Mouse (Mus musculus) liver, embryonic 14.5 days (tissue): Measurements from ENCODE around the gene Parg. TPM values are rescaled to one million over a fixed set of nuclear protein-coding genes. Genes with fewer than 3 reads are reported as not detected.

ENCODE experiments used
- ATAC-seq: fragments of 200-750 bp; cut with Nextera tagmentation; 2 replicates; pipeline ENCODE4 v1.8.0; 2017; ENCODE audit warnings: moderate number of reproducible peaks, mild to moderate bottlenecking, moderate library complexity; ENCODE audit not compliant: insufficient read depth
- DNase-seq, 3 experiments: peaks; one replicate each; pipeline ENCODE4 v3.0.0-alpha.2; 2012 to 2013; ENCODE audit warnings: low read depth in 3 of 3, low spot score in 3 of 3
- H3K27ac ChIP-seq: fragments of 300-500 bp; sonication (generic); 2 replicates; pipeline ENCODE4 v1.5.1; 2014; ENCODE audit warnings: moderate library complexity, mild to moderate bottlenecking, control low read depth, inconsistent platforms
- H3K27me3 ChIP-seq: fragments of 300-500 bp; sonication (generic); 2 replicates; pipeline ENCODE4 v1.6.1; 2014; ENCODE audit warnings: mild to moderate bottlenecking, low read length, moderate library complexity; ENCODE audit not compliant: control insufficient read depth, insufficient read depth
- H3K36me3 ChIP-seq: fragments of 300-500 bp; sonication (generic); replicated peaks from 2 replicates; pipeline ENCODE4 v1.6.1; 2014; ENCODE audit warnings: low read depth; ENCODE audit not compliant: control insufficient read depth, insufficient read depth
- H3K4me1 ChIP-seq, 2 experiments: fragments of 200-500 bp in 1 of 2; fragments of 300-500 bp in 1 of 2; sonication (generic) in 1 of 2; replicated peaks; 2 replicates each; pipeline ENCODE4 v1.6.1; 2012 to 2014; ENCODE audit warnings: antibody characterized with exemption in 1 of 2, inconsistent platforms in 1 of 2, low read length in 1 of 2; ENCODE audit not compliant: control insufficient read depth in 2 of 2, insufficient read depth in 2 of 2
- H3K4me2 ChIP-seq: fragments of 300-500 bp; sonication (generic); 2 replicates; pipeline ENCODE4 v1.6.1; 2014; ENCODE audit warnings: low read depth, mild to moderate bottlenecking, control low read depth, moderate library complexity
- H3K4me3 ChIP-seq, 2 experiments: fragments of 200-500 bp in 1 of 2; fragments of 300-500 bp in 1 of 2; sonication (generic) in 1 of 2; 2 replicates each; pipeline ENCODE4 v1.5.1; 2012 to 2014; ENCODE audit warnings: low read depth in 2 of 2, low read length in 2 of 2, mild to moderate bottlenecking in 2 of 2, control low read depth in 1 of 2, inconsistent platforms in 1 of 2, moderate library complexity in 1 of 2; ENCODE audit not compliant: insufficient read depth in 1 of 2
- H3K9ac ChIP-seq: fragments of 300-500 bp; sonication (generic); replicated peaks from 2 replicates; pipeline ENCODE4 v1.6.1; 2014; ENCODE audit warnings: mild to moderate bottlenecking, control low read depth, moderate library complexity
- H3K9me3 ChIP-seq: fragments of 300-500 bp; sonication (generic); 2 replicates; pipeline ENCODE4 v1.6.1; 2016; ENCODE audit warnings: low read length, mixed read lengths; ENCODE audit not compliant: control insufficient read depth
- CTCF ChIP-seq: IDR thresholded peaks from 2 replicates; pipeline ENCODE4 v1.5.1; 2016; ENCODE audit warnings: antibody characterized with exemption, low read depth, control low read depth
- EP300 ChIP-seq: IDR thresholded peaks from 2 replicates; pipeline ENCODE4 v1.6.1; 2016; ENCODE audit warnings: antibody characterized with exemption, low read depth
- WGBS: fragments of 180-500 bp; shearing (Covaris S2); extraction: QIAGEN DNeasy Blood & Tissue Kit; methylation state at CpG from one replicate; pipeline ENCODE4 v1.1.7; 2014; ENCODE audit not compliant: insufficient replicate concordance; 5-methylcytosine and 5-hydroxymethylcytosine counted together
- polyA plus RNA-seq, 2 experiments: library from polyadenylated mRNA; depleted of rRNA in 1 of 2; stranded (reverse) in 1 of 2; unstranded in 1 of 2; fragments of >200 nt; fragmentation: Nextera tagmentation in 1 of 2; extraction: Ambion mirVana in 1 of 2; gene quantifications; 2 replicates each; pipeline versions ENCODE4 v1.2.1 to v1.2.3; 2012 to 2014

Gene Parg
- polyA plus RNA-seq, 2 experiments = 6.0 to 12.6 TPM

DNA sequence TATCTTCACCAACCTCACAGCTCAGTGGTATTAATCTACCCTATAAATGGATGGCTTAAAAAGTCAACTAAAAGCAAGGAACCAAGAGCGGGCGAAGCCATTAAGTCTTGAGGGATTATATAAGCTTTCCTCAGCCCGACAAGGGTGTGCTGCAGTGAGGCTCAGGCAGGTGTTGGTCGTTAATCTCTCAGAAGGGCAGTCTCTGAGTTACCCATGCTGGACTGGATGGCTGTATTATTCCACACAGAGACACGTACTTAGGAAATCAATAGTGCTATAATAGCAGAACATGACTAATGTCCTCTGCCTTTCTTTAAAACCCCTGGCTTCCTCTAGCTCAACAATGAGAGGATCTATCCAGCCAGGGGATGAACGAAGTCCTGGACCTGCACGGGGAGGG, 100.7 kb downstream of the Parg start:
- 74% methylated on average over 7 of the region's 7 CpGs for WGBS
- TF ChIP-seq EP300 (no peak), CTCF (no peak)
- Histone ChIP-seq H3K27me3 (no peaks in the 10 kb centered on the region), H3K9ac (no peak overlapping the region), H3K27ac (no peak overlapping the region), H3K36me3 (no peaks in the 10 kb centered on the region), H3K4me2 (no peak overlapping the region), H3K9me3 (no peaks in the 10 kb centered on the region), H3K4me3 (no peak overlapping the region), H3K4me1 (no peaks in the 10 kb centered on the region)
- ATAC-seq (no peak), DNase-seq (no peak)

DNA sequence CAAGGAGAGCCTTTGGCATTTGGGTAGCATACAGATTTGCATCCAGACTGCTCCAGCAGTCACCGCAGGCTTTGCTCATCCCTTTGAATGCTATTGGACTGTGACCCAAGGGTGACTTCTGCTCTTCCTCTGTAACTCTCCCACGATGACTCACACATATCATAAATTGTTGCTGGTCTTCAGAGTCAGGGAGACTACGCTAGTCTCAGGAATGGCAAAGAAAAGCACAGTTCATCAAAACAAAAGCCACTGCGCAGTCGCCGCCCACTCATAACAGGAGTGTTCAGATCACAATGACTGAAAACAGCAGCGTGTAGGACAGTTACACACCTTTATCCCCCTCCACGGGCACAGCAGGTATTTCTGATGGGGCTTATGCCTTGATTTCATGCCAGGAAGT, 103.2 kb downstream of the Parg start:
- WGBS = 74% methylated on average over 8 of the region's 8 CpGs

DNA sequence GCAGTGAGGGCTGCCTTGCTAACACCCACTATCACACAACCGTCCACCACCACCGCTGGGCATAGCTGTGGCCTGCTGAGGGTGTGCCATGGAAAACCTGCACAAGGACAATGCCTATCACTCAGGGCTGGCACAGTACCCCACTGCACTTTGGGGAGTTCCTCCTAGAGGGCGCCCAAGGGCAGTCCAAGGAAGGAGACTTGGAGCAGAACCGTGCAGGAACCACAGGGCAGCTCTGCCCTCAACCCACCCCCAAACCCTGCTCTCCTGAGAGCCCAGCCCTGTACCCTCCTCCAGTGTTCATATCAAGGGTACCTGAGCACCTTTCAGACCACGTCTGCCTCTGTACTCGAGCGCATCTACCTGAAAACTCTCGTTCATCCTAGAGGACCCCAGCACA, 108.1 kb downstream of the Parg start:
- Histone ChIP-seq H3K4me1 (no peaks in the 10 kb centered on the region), H3K36me3 (no peaks in the 10 kb centered on the region), H3K9me3 (no peaks in the 10 kb centered on the region), H3K4me3 (no peak overlapping the region), H3K27me3 (no peaks in the 10 kb centered on the region), H3K9ac (no peak overlapping the region), H3K27ac (no peak overlapping the region), H3K4me2 (no peak overlapping the region)
- TF ChIP-seq EP300 (no peak), CTCF (peak; percentile 70)
- peak in 1 of 3 experiments; percentile 6 for DNase-seq
- 38% methylated on average over 8 of the region's 8 CpGs for WGBS
- no peak for ATAC-seq

More for the DNA sequence above, 103.2 kb downstream of the Parg start:
- no peak for DNase-seq
- no peaks in the 10 kb centered on the region for H3K9me3 ChIP-seq
- H3K4me2 ChIP-seq = no peak overlapping the region
- no peak overlapping the region for H3K4me3 ChIP-seq
- no peak for ATAC-seq
- no peaks in the 10 kb centered on the region for H3K4me1 ChIP-seq
- no peak overlapping the region for H3K9ac ChIP-seq
- H3K36me3 ChIP-seq = no peaks in the 10 kb centered on the region
- no peaks in the 10 kb centered on the region for H3K27me3 ChIP-seq
- no peak for TF ChIP-seq CTCF
- TF ChIP-seq EP300 = no peak
- no peak overlapping the region for H3K27ac ChIP-seq

DNA sequence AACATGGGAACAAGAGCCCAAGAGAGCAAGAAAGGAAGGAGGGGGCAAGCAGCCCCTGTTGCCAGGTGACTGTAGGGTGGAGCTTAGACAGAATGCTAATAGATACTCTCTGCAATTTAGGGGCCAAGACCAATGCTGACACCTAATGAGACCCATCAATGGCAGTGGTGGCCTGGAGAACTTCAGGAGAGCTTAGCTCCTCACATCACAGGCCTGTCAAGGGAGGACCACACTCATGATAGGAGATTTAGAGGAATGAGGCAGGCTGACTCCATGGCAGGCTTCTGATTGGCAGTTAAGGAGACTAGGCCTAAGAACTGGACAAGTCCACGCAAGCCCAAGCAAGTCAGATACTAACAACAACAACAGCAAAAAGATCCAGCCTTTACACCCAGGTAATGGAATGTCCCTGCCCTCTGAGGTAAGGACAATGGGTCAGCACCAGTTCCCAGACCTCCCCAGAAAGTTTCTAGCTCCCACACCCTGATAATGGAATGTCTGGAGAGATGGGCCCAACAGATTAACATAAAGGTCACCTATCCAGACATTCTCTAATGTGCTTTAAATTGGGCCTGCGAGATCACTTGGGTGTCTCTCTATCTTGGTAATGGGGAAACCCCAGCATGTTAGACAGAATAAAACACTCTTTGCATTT, 109.8 kb downstream of the Parg start:
- WGBS = 82% methylated on average over 2 of the region's 2 CpGs
- Histone ChIP-seq H3K27ac (no peak overlapping the region), H3K4me1 (no peaks in the 10 kb centered on the region), H3K9ac (no peak overlapping the region), H3K4me3 (no peak overlapping the region), H3K36me3 (no peaks in the 10 kb centered on the region), H3K9me3 (no peaks in the 10 kb centered on the region), H3K4me2 (no peak overlapping the region), H3K27me3 (no peaks in the 10 kb centered on the region)
- DNase-seq = no peak
- TF ChIP-seq EP300 (no peak), CTCF (no peak)
- no peak for ATAC-seq

DNA sequence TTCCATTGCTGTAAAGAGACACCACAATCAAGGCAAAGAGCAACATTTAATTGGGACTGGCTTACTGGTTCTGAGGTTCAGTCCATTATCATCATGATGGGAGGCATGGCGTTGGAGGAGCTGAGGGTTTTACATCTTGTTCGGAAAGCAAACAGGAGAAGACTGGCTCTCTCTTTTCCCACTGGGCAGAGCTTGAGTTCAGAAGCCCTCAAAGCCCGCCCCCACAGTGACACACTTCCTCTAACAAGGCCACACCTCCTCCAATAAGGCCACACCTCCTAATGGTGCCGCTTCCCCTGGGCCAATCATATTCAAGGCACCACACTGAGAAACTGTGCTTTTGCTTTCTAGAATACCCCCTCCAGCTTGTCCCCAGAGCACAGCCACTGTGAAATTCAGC, 116.1 kb downstream of the Parg start:
- Histone ChIP-seq H3K36me3 (no peaks in the 10 kb centered on the region), H3K9ac (no peak overlapping the region), H3K4me2 (no peak overlapping the region), H3K4me3 (no peak overlapping the region), H3K9me3 (no peaks in the 10 kb centered on the region), H3K27me3 (no peaks in the 10 kb centered on the region), H3K27ac (no peak overlapping the region), H3K4me1 (no peaks in the 10 kb centered on the region)
- ATAC-seq (no peak), DNase-seq (no peak)
- TF ChIP-seq CTCF (no peak), EP300 (no peak)
- WGBS = 7% methylated on average over 4 of the region's 4 CpGs
